Mouse (Mus musculus) adipocyte (in vitro differentiated cells): ENCODE data around the gene Mst1.

Experiments
- DNase-seq: peaks from one replicate; pipeline ENCODE4 v3.0.0-alpha.2; 2016; ENCODE audit warnings: low spot score

Gene Mst1

DNA sequence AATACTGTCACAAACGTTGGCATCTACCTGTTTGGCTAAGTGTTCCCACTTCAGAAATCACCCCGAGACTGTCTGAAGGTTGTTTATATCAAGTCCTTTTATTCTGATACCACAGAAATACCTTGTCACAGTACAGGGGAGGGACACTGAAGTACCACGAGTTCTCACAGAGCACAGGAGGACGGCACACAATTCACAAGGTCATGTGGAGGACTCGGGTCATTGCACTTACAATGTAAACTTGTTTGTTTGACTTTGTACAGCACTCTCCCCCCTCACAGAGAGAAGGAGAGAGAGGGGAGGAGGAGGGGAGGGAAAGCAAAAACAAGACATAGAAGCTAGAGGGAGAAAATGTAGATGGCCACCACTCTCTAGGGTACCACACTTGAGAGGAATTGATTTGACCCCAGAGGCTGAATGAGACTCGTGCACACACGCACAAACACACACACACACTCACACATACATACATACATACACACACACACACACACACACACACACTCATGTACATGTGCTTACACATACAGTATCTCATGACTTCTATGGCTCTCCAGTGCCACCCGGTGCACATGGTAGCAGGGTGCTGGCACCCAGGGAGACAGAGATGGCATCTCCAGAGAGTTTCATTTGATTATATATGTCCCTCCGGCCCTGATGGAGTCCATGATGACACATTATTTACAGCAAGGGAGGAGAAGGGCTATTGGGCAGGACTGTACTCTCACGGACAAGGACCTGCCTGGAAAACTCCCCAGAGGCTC, 15.9 kb downstream of the Mst1 start:
- DNase-seq = no peak

DNA sequence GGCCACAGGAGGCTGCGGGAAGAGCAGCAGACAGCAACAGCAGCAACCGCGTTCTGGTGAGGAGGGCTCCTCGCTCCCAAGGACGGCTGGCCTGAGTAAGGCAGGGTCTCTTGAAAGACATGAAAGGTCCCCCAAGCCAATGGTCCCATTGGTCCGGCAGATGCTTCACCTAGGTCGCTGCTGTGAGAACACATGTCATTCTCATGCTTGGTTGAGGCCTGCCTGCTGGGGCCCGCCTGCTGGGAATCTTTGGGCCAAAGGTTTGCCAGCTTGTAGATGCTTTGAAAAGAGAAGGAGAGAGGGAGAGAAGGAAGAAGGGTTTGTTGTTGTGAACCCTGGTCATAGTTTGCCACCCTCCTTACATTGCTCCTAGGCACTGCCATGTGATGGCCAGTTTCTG, 19.4 kb downstream of the Mst1 start:
- no peak for DNase-seq

- no peak for DNase-seq
Measured at GRCm38 (mm10) chr9:108104766-108105548, 24.7 kb downstream of the Mst1 start.

DNA sequence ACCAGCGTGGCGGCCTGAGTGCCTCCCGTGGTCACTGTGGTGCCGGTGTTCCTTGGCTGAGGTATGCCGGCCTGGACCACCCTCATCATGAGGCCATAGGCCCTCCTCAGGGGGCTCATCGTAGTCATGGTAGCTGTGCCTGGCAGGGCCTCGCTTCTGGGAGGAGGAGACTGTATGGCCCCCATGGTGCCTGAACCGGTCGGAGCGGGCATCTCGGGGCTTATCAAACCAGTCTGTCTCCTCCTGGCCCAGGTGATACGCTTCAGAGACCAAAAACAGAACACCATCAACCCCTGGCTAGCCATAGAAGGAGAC, 25.3 kb downstream of the Mst1 start:
- no peak for DNase-seq

GRCm38 (mm10) chr9:108106090-108106489, 25.9 kb downstream of the Mst1 start:
- DNase-seq = no peak

GRCm38 (mm10) chr9:108107867-108108266, 27.6 kb downstream of the Mst1 start:
- no peak for DNase-seq

GRCm38 (mm10) chr9:108110160-108110559, 29.9 kb downstream of the Mst1 start:
- no peak for DNase-seq

GRCm38 (mm10) chr9:108111101-108111592, 30.9 kb downstream of the Mst1 start:
- no peak for DNase-seq

DNA sequence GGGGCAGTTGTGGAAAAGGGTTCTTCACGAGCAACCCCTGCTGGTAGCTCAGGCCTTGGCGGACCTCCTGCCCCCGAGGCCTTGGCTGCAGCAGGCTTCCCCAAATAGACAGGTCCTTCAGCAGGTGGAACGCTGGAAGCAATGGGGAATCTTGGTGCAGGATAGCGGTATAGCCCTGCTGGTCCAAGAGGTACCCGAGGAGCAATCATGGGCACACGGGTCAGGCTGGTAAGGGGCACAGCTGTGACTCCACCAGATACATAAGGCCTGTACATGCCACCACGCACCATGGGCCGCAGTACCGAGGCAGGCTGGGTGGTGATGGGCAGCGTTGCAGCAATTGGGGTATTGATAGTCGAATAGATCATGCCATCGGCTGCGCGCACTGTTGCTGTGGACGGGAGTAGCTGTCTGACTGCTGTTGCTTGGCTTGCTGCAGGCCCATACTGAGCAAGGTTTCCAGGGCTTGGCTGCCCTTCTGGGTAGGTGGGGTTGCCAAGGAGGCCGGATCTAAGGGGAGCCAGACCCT, 31.4 kb downstream of the Mst1 start:
- DNase-seq = no peak

DNA sequence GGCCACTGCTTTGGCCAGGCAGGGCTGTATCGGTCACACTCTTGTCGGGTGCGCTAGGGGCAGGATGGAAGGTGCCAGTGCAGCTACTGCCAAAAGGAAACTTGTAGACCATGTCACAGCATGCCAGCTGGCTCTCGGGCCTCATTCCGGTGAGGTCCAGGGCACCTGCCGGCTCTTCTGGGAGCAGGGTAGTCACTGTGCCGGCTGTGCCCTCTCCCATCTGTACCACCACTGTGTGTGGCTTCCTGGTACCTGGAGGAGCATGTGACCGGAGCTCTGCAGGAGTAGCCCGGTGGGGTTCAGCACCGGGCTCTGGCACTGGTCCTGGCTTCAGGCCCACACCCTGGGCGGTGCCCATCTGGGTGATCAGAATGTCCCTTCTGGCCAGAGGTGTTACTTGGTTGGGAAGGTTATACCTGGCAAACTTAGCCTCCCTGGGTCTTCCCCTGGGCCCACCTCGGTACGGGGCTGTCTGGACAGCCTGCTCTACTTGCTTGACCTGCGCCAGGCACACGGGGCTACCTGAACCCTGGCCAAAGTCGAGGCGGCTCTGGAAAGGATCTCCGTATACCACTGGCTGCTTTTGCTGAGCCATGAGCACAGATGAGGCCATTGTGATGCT, 32.6 kb downstream of the Mst1 start:
- DNase-seq = no peak

DNA sequence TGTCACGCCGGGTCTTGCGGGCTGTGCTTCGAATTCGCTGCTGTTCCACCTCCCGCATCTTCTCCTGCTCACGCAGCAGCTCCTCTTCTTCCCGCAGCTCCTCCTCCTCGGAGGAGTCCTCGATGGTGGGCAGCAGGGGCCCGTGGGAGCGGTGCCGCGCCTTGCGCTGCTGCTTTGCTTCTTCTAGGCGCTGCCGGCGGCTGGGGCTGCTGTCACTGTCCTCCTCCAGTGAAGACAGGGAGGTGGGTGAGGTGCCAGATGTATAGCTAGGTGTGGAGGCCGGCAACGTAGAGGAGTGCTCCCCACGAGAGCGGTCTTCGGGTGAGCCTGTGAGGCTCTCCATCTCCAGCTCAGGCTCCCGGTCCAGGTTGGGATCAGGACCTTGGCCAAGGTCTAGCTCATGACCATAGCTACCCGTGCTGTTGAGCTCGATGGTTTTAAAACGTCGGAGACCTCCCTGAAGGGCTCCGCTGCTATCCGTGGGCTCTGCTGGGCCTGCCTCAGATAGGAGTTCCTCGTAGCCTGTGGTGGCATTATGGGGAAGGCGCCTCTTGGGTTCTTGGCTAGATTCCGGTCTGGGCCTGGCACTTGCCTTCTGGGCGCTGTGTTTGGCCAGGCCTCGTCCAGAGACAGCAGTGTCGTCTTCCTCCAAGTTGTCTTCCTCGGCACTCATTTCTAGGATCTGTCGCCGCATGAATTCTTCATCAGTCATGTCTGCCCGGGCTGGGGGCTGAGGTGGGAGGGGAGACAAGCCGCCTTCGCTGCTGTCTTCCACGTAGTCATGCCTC, 35.2 kb downstream of the Mst1 start:
- no peak for DNase-seq

DNA sequence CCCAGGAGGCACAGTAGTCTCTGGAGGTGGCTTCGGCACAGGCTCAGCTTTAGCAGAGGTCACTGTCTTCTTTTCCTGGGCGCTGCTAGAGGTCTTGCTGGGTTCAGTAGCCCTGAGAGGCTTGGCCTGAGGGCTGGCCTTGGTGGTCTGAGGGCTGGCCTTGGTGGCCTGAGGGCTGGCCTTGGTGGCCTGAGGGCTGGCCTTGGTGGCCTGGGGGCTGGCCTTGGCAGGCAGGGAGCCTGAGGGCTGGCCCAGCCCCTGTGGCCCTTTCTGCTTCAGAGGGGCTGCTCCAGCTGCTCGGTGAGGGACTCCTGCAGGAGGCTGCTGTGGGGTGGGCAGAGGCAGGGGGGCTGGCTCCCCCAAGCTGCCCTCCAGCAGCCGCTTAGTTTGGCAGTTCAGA, 36.9 kb downstream of the Mst1 start:
- DNase-seq = no peak

- DNase-seq = peak; percentile 64
Measured at GRCm38 (mm10) chr9:108119891-108120411, 39.7 kb downstream of the Mst1 start.

DNA sequence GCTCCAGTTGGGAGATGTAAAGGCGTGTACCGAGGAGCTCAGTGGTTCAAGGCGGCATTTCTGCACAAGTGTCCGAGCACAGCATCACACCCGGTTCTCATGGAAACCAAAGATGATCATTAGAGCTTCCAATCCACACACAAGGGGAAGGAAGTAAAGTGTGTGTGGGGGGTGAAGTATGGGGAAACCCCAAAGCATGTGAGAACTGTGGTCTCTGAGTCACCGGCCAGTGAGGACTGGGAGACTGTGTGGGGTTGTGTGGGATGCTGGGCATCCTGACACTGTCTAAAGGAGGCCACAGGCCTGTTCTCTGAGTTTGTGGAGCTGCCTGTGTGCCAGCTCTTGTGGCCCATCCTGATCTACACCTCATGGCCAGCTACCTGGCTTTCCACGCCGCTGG, 40.4 kb downstream of the Mst1 start:
- no peak for DNase-seq

DNA sequence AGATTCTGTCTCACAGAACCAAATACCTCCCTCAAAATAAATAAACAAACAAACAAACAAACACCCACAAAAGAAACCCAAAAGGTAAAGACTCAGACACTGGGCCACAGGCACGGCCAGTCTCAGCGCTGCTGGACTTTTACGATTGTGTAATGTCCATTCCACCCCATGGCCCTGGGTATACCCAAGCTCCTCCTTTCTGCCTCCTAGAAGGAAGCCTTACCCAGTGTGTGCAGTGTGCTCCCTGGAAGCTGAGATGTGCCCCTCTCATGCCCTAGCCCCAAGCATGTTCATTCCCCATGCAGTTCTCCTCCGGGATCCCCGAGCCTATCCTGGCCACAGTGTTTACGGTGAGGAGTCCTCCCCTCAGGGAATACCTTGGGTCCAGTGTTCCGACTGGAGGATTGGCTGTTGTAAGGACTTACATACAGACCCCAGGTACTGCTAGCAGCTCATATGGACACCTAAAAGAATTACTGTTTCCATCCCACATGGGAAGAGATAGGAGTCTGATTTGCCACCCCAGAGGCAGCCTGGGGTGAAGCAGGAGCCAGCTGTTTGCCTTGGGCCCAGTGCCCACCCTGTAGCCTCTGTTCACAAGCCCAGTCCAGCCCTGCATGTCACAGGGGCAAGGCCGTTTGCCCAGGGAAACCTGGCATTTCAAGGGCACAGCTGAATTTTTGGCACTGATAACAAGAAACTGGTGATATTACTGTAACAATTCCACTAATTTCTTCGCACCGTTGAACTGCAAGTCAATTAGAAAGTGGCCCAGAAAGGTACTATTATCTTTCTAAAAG, 41.1 kb downstream of the Mst1 start:
- DNase-seq = peak; percentile 17

- DNase-seq = no peak
Measured at GRCm38 (mm10) chr9:108123916-108124315, 43.7 kb downstream of the Mst1 start.

- no peak for DNase-seq
Measured at GRCm38 (mm10) chr9:108125731-108126130, 45.5 kb downstream of the Mst1 start.

DNA sequence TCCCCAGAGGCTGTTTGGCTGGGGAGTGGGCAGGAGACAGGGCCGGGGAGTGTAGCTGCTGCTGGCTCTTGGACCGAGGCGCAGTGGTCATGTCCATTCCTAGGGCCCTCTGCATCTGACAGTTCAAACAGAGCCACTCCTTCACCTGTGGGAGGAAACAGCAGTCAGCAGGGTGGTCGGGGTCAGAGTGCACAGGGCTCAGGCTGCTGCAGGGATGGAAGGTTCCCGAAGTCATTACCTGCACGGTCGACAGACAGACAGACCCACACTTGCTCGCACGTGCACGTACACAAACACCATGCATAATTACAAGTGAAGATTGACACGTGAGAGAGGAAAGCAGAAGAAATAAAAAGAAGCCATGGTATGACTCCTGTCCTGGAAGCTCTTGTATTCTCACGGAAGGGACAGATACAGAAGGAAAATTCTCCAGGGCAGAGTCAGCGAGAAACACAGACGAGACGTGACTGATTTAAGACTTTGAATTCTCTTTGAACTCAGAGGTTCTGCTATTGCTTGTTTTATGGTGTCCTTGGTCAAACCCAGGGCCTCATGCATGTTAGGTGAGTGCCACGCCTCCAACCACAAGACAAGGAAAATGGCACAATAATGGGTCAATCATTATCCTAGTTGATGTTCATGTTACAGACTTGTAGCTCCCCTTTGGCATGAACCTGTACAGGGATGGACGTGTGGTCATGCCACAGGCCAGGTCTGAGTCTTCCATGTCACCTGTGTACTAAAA, 46.4 kb downstream of the Mst1 start:
- no peak for DNase-seq

- no peak for DNase-seq
Measured at GRCm38 (mm10) chr9:108128248-108128647, 48.0 kb downstream of the Mst1 start.
